Mouse (Mus musculus) heart, embryonic 10.5 days (tissue): ENCODE measurements around the gene Leng1. TPM values are rescaled to one million over a fixed set of nuclear protein-coding genes. Genes with fewer than 3 reads are reported as not detected.
"Not testable (repeated sequence)": the region's sequence is repeated elsewhere in the genome, so short reads cannot be mapped to it uniquely, and the experiment has no call there.

ENCODE experiments used
- DNase-seq: peaks from one replicate; pipeline ENCODE4 v3.0.0-alpha.2; 2017; ENCODE audit warnings: low spot score
- H3K27ac ChIP-seq: fragments of 300-500 bp; sonication (generic); 2 replicates; pipeline ENCODE4 v1.5.1; 2016; ENCODE audit warnings: mild to moderate bottlenecking
- H3K27me3 ChIP-seq: fragments of 300-500 bp; sonication (generic); 2 replicates; pipeline ENCODE4 v1.6.1; 2016; ENCODE audit warnings: mild to moderate bottlenecking; ENCODE audit not compliant: poor library complexity, insufficient read depth, severe bottlenecking
- H3K36me3 ChIP-seq: fragments of 300-500 bp; sonication (generic); 2 replicates; pipeline ENCODE4 v1.6.1; 2016; ENCODE audit warnings: mild to moderate bottlenecking, moderate library complexity
- H3K4me1 ChIP-seq: fragments of 300-500 bp; sonication (generic); 2 replicates; pipeline ENCODE4 v1.6.1; 2016; ENCODE audit warnings: mild to moderate bottlenecking
- H3K4me3 ChIP-seq: fragments of 300-500 bp; sonication (generic); 2 replicates; pipeline ENCODE4 v1.5.1; 2016; ENCODE audit warnings: mild to moderate bottlenecking, moderate library complexity
- H3K9me3 ChIP-seq: fragments of 300-500 bp; sonication (generic); 2 replicates; pipeline ENCODE4 v1.6.1; 2016; ENCODE audit warnings: mild to moderate bottlenecking, moderate library complexity
- WGBS: fragments of 180-500 bp; shearing (Covaris S2); methylation state at CpG from one replicate; pipeline ENCODE4 v1.1.7; 2016; 5-methylcytosine and 5-hydroxymethylcytosine counted together
- polyA plus RNA-seq: library from polyadenylated mRNA; unstranded; fragments of >200 nt; fragmentation: Nextera tagmentation; extraction: Ambion mirVana; gene quantifications from 2 replicates; pipeline ENCODE4 v1.2.1, GENCODE M21; 2016

Leng1 gene
- polyA plus RNA-seq, 1 experiment from 2014 or later = 19.6 TPM

- no peak for DNase-seq
- H3K36me3 ChIP-seq = peaks cover 71% of the 10 kb centered on the region
- no peaks in the 10 kb centered on the region for H3K27me3 ChIP-seq
- H3K4me3 ChIP-seq = peak overlapping the region; percentile 77
- H3K27ac ChIP-seq = peak overlapping the region; percentile 94
- 20% methylated on average over 6 of the region's 6 CpGs for WGBS
- H3K4me1 ChIP-seq = peaks cover 8% of the 10 kb centered on the region
- no peaks in the 10 kb centered on the region for H3K9me3 ChIP-seq
Measured at GRCm38 (mm10) chr7:3703148-3703878, 37.7 kb upstream of the Leng1 start.

- DNase-seq = no peak
- Histone ChIP-seq H3K4me3 (no peak overlapping the region), H3K9me3 (no peaks in the 10 kb centered on the region), H3K27me3 (no peaks in the 10 kb centered on the region), H3K4me1 (peaks cover 8% of the 10 kb centered on the region; the same call in 1 of the 2 replicates), H3K36me3 (peaks cover 56% of the 10 kb centered on the region), H3K27ac (no peak overlapping the region)
- WGBS = 94% methylated on average over 6 of the region's 6 CpGs
Measured at GRCm38 (mm10) chr7:3698471-3698870, 32.8 kb upstream of the Leng1 start.

DNA sequence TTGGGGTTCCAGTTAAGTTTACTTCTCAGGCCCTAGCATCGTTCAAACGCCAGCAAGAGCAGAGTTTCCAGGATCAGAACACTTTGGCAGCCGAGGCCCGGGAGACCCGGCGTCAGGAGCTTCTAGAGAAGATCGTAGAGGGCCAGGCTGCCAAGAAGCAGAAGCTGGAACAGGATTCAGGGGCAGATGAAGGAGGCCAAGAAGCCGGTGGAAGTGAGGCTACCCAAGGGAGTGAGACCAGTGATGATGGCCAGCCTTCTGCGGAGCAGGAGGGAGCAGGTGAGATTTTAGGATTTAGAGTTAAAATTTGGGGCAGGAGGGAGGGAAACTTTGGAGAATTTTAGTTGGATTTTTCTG, 29.3 kb upstream of the Leng1 start:
- Histone ChIP-seq H3K4me3 (peak overlapping the region; percentile 77), H3K27ac (peak overlapping the region; percentile 94), H3K4me1 (peaks cover 21% of the 10 kb centered on the region; the same call in 1 of the 2 replicates), H3K36me3 (peaks cover 40% of the 10 kb centered on the region)
- WGBS = 6% methylated on average over 9 of the region's 9 CpGs
- H3K27me3 ChIP-seq, DNase-seq, H3K9me3 ChIP-seq: not testable (repeated sequence)

DNA sequence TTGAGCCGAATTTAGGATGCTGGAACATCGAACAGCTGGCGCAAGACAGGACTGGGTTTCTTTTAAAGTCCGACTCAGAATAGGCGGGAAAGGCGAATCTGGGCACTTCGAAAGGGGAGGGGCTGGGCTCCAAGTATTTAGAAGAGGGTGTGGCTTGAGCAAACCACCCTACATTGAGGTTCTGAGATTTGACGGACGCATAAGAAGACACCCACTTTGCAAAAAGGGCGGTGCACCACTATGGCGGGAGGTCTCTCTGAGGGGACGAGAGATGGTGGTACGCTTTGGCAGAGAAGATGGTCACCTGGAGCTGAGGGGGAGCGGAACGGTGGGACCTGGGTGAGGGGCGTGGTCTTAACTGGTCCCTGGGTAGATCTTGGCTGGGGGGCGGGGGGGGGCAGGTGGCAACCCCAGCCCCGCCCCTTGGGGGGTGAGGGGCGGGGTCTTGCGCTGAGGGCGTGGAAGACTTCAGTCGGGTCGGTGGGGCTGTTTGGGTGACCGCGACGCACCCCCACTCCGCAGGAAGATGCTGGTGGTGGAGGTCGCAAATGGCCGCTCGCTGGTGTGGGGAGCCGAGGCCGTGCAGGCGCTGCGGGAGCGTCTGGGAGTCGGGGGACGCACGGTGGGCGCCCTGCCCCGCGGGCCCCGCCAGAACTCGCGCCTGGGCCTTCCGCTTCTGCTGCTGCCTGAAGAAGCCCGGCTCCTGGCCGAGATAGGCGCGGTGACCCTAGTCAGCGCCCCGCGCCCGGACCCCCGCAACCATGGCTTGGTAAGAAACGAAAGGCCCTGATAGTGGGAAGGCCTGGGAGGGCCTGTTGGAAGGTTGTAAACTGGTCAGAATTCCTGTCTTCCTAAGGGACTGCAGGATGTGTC, 28.7 kb upstream of the Leng1 start:
- H3K27me3 ChIP-seq = no peaks in the 10 kb centered on the region
- peak overlapping the region; percentile 94 for H3K27ac ChIP-seq
- peaks cover 21% of the 10 kb centered on the region; the same call in 1 of the 2 replicates for H3K4me1 ChIP-seq
- no peaks in the 10 kb centered on the region for H3K9me3 ChIP-seq
- under 1% methylated on average over 54 of the region's 55 CpGs for WGBS
- H3K4me3 ChIP-seq = peak overlapping the region; percentile 77
- DNase-seq = peak; percentile 91
- H3K36me3 ChIP-seq = peaks cover 35% of the 10 kb centered on the region

GRCm38 (mm10) chr7:3693809-3694075, 28.1 kb upstream of the Leng1 start:
- Histone ChIP-seq H3K4me3 (peak overlapping the region; percentile 77), H3K9me3 (no peaks in the 10 kb centered on the region), H3K27me3 (no peaks in the 10 kb centered on the region), H3K36me3 (peaks cover 29% of the 10 kb centered on the region), H3K27ac (peak overlapping the region; percentile 94), H3K4me1 (peaks cover 21% of the 10 kb centered on the region; the same call in 1 of the 2 replicates)
- DNase-seq = no peak
- WGBS = 0% methylated on average over 18 of the region's 18 CpGs

DNA sequence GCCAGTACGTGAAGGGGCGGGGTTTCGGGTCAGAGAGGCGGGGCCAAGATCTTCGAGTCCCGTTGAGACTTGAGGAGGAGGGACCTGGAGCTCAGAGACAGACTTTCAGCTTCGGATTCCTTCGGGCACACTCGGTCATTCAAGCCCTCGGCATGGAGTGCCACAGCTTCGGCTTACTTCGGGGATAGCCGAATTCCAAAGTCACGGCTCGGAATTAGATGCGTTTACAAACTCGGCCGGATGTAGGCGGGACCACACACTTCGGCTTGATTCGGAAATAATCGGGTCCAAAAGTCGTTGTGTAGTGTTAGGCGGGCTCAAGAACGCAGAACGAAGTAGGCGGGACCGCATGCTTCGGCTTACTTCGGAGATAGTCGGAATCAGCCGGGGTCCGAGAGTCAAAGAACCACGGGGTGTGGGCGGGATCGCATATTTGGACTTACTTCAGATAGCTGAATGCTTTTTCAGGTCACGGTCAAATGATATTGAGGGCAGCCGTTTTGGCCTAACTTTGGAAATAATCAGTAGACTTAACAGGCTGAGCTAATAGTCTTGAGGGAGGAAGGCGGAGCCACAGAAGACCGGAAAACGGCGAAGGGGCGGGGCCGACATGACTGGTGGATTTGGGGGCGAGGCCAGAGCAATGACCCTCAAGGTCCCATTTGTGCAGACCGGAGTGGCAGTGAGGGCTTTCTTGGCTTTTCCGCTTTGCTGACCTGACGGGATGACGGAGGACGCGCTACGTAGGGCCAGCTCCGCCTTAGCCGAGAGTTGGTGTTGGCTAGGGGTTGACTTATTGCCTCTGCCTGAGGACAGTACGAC, 27.6 kb upstream of the Leng1 start, which contains the start of gene Mboat7:
Mboat7 (minus strand) TSS at position 537 of the 822 bp plus-strand sequence.
- H3K9me3 ChIP-seq = no peaks in the 10 kb centered on the region
- peaks cover 26% of the 10 kb centered on the region for H3K36me3 ChIP-seq
- peak within 1 kb of the TSS; percentile 77 for H3K4me3 ChIP-seq
- no peaks in the 10 kb centered on the region for H3K27me3 ChIP-seq
- peaks cover 21% of the 10 kb centered on the region; the same call in 1 of the 2 replicates for H3K4me1 ChIP-seq
- peak within 1 kb of the TSS; percentile 94 for H3K27ac ChIP-seq
- DNase-seq = peak; percentile 99
- under 1% methylated on average over 55 of the region's 55 CpGs for WGBS

GRCm38 (mm10) chr7:3692382-3692986, 26.8 kb upstream of the Leng1 start, which contains the start of gene Tsen34:
Gene Tsen34 (plus strand): TSS chr7:3692863.
- under 1% methylated on average over 49 of the region's 49 CpGs for WGBS
- DNase-seq = peak; percentile 80
- Histone ChIP-seq H3K36me3 (peaks cover 24% of the 10 kb centered on the region), H3K27me3 (no peaks in the 10 kb centered on the region), H3K27ac (peak within 1 kb of the TSS; percentile 94), H3K9me3 (no peaks in the 10 kb centered on the region), H3K4me1 (peaks cover 21% of the 10 kb centered on the region; the same call in 1 of the 2 replicates), H3K4me3 (peak within 1 kb of the TSS; percentile 77)

- H3K9me3 ChIP-seq = no peaks in the 10 kb centered on the region
- peak overlapping the region; percentile 94 for H3K27ac ChIP-seq
- H3K4me1 ChIP-seq = peaks cover 21% of the 10 kb centered on the region; the same call in 1 of the 2 replicates
- H3K4me3 ChIP-seq = peak overlapping the region; percentile 77
- H3K36me3 ChIP-seq = peaks cover 24% of the 10 kb centered on the region
- no peaks in the 10 kb centered on the region for H3K27me3 ChIP-seq
- WGBS = 28% methylated on average over 3 of the region's 3 CpGs
- DNase-seq = no peak
Measured at GRCm38 (mm10) chr7:3691919-3692318, 26.3 kb upstream of the Leng1 start.

- no peaks in the 10 kb centered on the region for H3K27me3 ChIP-seq
- H3K4me1 ChIP-seq = no peaks in the 10 kb centered on the region
- WGBS = 84% methylated on average over 31 of the region's 31 CpGs
- no peak overlapping the region for H3K27ac ChIP-seq
- peak; percentile 64 for DNase-seq
- H3K36me3 ChIP-seq = peaks cover 40% of the 10 kb centered on the region
- no peak overlapping the region for H3K4me3 ChIP-seq
- H3K9me3 ChIP-seq = no peaks in the 10 kb centered on the region
Measured at GRCm38 (mm10) chr7:3685400-3686187, 20.0 kb upstream of the Leng1 start.

DNA sequence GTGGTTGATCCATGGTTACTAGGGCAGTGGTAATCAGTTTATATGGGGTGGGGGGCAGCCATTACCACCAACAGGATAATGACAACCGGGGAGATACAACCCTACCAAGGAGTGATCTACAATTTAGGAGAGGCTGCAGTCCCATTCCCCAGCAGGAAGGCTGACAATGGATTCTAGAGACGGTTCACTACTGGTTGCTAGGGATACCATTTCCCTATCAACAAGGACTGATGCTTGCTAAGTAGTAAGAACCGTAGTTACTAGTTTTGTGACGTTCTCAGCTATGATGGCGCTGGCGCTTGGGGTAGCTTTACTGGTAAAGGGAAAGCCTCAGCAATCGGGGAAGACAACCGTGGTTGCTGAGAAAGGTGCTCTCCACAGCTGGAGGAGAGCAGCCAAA, 19.1 kb upstream of the Leng1 start:
- Histone ChIP-seq H3K9me3 (no peaks in the 10 kb centered on the region), H3K27ac (no peak overlapping the region), H3K27me3 (no peaks in the 10 kb centered on the region), H3K36me3 (peaks cover 46% of the 10 kb centered on the region), H3K4me1 (no peaks in the 10 kb centered on the region), H3K4me3 (no peak overlapping the region)
- peak; percentile 52 for DNase-seq
- WGBS = 86% methylated on average over 8 of the region's 8 CpGs

- Histone ChIP-seq H3K4me1 (no peaks in the 10 kb centered on the region), H3K9me3 (no peaks in the 10 kb centered on the region), H3K4me3 (no peak overlapping the region), H3K27ac (no peak overlapping the region), H3K27me3 (no peaks in the 10 kb centered on the region), H3K36me3 (peaks cover 46% of the 10 kb centered on the region)
- WGBS = 86% methylated on average over 10 of the region's 10 CpGs
- no peak for DNase-seq
Measured at GRCm38 (mm10) chr7:3683908-3684550, 18.4 kb upstream of the Leng1 start.
